Mouse (Mus musculus) cortical plate, adult 2 months (tissue): ENCODE results near the gene Map2k3. TPM values are rescaled to one million over a fixed set of nuclear protein-coding genes. Genes with fewer than 3 reads are reported as not detected.

Experiments used
- H3K27ac ChIP-seq: fragments of 200-500 bp; 2 replicates; pipeline ENCODE4 v1.5.1; 2012; ENCODE audit warnings: low read length, control low read depth, inconsistent platforms; ENCODE audit not compliant: insufficient read depth
- H3K4me1 ChIP-seq: fragments of 200-500 bp; 2 replicates; pipeline ENCODE4 v1.6.1; 2011; ENCODE audit warnings: low read length; ENCODE audit not compliant: control insufficient read depth, insufficient read depth
- H3K4me3 ChIP-seq: fragments of 200-500 bp; 2 replicates; pipeline ENCODE4 v1.5.1; 2011; ENCODE audit warnings: mild to moderate bottlenecking, low read length, control low read depth; ENCODE audit not compliant: insufficient read depth
- CTCF ChIP-seq: fragments of 200-500 bp; IDR thresholded peaks from 2 replicates; pipeline ENCODE4 v1.5.1; 2011; ENCODE audit warnings: mild to moderate bottlenecking, control low read depth, low read length; ENCODE audit not compliant: insufficient read depth; ENCODE audit errors: extremely low read depth
- POLR2A ChIP-seq: fragments of 200-500 bp; IDR thresholded peaks from 2 replicates; pipeline ENCODE4 v1.6.1; 2011; ENCODE audit warnings: mild to moderate bottlenecking, low read length, control low read depth; ENCODE audit not compliant: insufficient read depth; ENCODE audit errors: extremely low read depth
- polyA plus RNA-seq: library from polyadenylated mRNA; depleted of rRNA; stranded (reverse); fragments of >200 nt; gene quantifications from 2 replicates; pipeline ENCODE4 v1.2.3, GENCODE M21; 2012

Gene Map2k3
- polyA plus RNA-seq, 1 experiment: 17.1 TPM

- TF ChIP-seq CTCF: no peak
- no peak overlapping the region for H3K27ac ChIP-seq
- H3K4me1 ChIP-seq: no peaks in the 10 kb centered on the region
These were observed 9.6 kb upstream of the Map2k3 start for GRCm38 (mm10) chr11:60922195-60922594.

GRCm38 (mm10) chr11:60922964-60923363 lies 8.9 kb upstream of the Map2k3 start:
- Histone ChIP-seq H3K4me3 (no peak overlapping the region), H3K4me1 (no peaks in the 10 kb centered on the region)
- TF ChIP-seq POLR2A (no peak), CTCF (no peak)

More at GRCm38 (mm10) chr11:60922195-60922594, 9.6 kb upstream of the Map2k3 start:
- no peak overlapping the region for H3K4me3 ChIP-seq

GRCm38 (mm10) chr11:60924498-60924897 lies 7.3 kb upstream of the Map2k3 start:
- no peak overlapping the region for H3K4me3 ChIP-seq
- no peak for TF ChIP-seq POLR2A
- TF ChIP-seq CTCF: no peak
- no peaks in the 10 kb centered on the region for H3K4me1 ChIP-seq
- H3K27ac ChIP-seq: no peak overlapping the region

More at GRCm38 (mm10) chr11:60922964-60923363, 8.9 kb upstream of the Map2k3 start:
- no peak overlapping the region for H3K27ac ChIP-seq

GRCm38 (mm10) chr11:60924981-60925380 lies 6.9 kb upstream of the Map2k3 start:
- no peak for TF ChIP-seq POLR2A
- no peak for TF ChIP-seq CTCF
- no peak overlapping the region for H3K4me3 ChIP-seq
- H3K4me1 ChIP-seq: no peaks in the 10 kb centered on the region
- no peak overlapping the region for H3K27ac ChIP-seq

GRCm38 (mm10) chr11:60927264-60927663 lies 4.6 kb upstream of the Map2k3 start:
- peak; percentile 96 for TF ChIP-seq CTCF
- TF ChIP-seq POLR2A: no peak
- H3K4me1 ChIP-seq: no peaks in the 10 kb centered on the region
- no peak overlapping the region for H3K4me3 ChIP-seq
- no peak overlapping the region for H3K27ac ChIP-seq

GRCm38 (mm10) chr11:60930724-60931281 lies 1.0 kb upstream of the Map2k3 start:
- peak overlapping the region; percentile 44; the same call in 1 of the 2 replicates for H3K4me3 ChIP-seq
- TF ChIP-seq CTCF (no peak), POLR2A (no peak)
- no peak overlapping the region for H3K27ac ChIP-seq
- peaks cover 13% of the 10 kb centered on the region for H3K4me1 ChIP-seq

GRCm38 (mm10) chr11:60931282-60931868 lies 458 bp upstream of the Map2k3 start:
- TF ChIP-seq POLR2A (no peak), CTCF (no peak)
- peaks cover 16% of the 10 kb centered on the region for H3K4me1 ChIP-seq
- no peak overlapping the region for H3K27ac ChIP-seq
- H3K4me3 ChIP-seq: peak overlapping the region; percentile 44

GRCm38 (mm10) chr11:60932503-60933020 lies 729 bp downstream of the Map2k3 start:
- TF ChIP-seq CTCF (no peak), POLR2A (no peak)
- H3K4me3 ChIP-seq: peak overlapping the region; percentile 44
- no peak overlapping the region for H3K27ac ChIP-seq
- H3K4me1 ChIP-seq: peaks cover 16% of the 10 kb centered on the region

- Histone ChIP-seq H3K27ac (no peak overlapping the region), H3K4me3 (peak overlapping the region; percentile 44; the same call in 1 of the 2 replicates), H3K4me1 (peaks cover 16% of the 10 kb centered on the region)
- no peak for TF ChIP-seq POLR2A
- no peak for TF ChIP-seq CTCF
These were observed 1.5 kb downstream of the Map2k3 start for GRCm38 (mm10) chr11:60933178-60933930.
